Mouse (Mus musculus): ENCODE measurements at regions not wholly inside any gene's neighbourhood (a gene's known extent, or its start where the extent isn't known, plus 50 kb on each side); places are given as distances from the start of the nearest gene placed in this dataset.
"Not testable (repeated sequence)": the region's sequence is repeated elsewhere in the genome, so short reads cannot be mapped to it uniquely, and the experiment has no call there.

- no peak for DNase-seq
Measured at GRCm38 (mm10) chr16:73404509-73404908, 1007.1 kb downstream of the Robo2 start.

- DNase-seq, result no peak
Measured at GRCm38 (mm10) chr16:73404099-73404498, 1007.5 kb downstream of the Robo2 start.

- DNase-seq, result no peak
Measured at GRCm38 (mm10) chr16:73379056-73379455, 1032.6 kb downstream of the Robo2 start.

GRCm38 (mm10) chr16:73374608-73375165 lies 1036.9 kb downstream of the Robo2 start:
- DNase-seq, result no peak

- no peak for DNase-seq
Measured at GRCm38 (mm10) chr16:73368607-73369233, 1042.9 kb downstream of the Robo2 start.

- DNase-seq, result no peak
Measured at GRCm38 (mm10) chr16:73367926-73368325, 1043.7 kb downstream of the Robo2 start.

- peak; percentile 26 for DNase-seq
Measured at GRCm38 (mm10) chr16:73367226-73367840, 1044.3 kb downstream of the Robo2 start.

- DNase-seq, result no peak
Measured at GRCm38 (mm10) chr16:73350698-73351097, 1042.6 kb downstream of the Robo1 start.

GRCm38 (mm10) chr16:73343941-73344340 lies 1035.8 kb downstream of the Robo1 start:
- DNase-seq, result no peak

GRCm38 (mm10) chr16:73343531-73343930 lies 1035.4 kb downstream of the Robo1 start:
- no peak for DNase-seq

- DNase-seq, result no peak
Measured at GRCm38 (mm10) chr16:73317644-73318043, 1009.5 kb downstream of the Robo1 start.

- DNase-seq, result no peak
Measured at GRCm38 (mm10) chr16:73310096-73310495, 1002.0 kb downstream of the Robo1 start.

GRCm38 (mm10) chr16:73279951-73280350 lies 971.8 kb downstream of the Robo1 start:
- DNase-seq, result no peak

- DNase-seq, result no peak
Measured at GRCm38 (mm10) chr16:73259691-73260090, 951.6 kb downstream of the Robo1 start.

GRCm38 (mm10) chr16:73259283-73259682 lies 951.2 kb downstream of the Robo1 start:
- no peak for DNase-seq

GRCm38 (mm10) chr16:73245073-73245590 lies 937.0 kb downstream of the Robo1 start:
- no peak for DNase-seq

- DNase-seq, result no peak
Measured at GRCm38 (mm10) chr16:73230599-73230998, 922.5 kb downstream of the Robo1 start.

GRCm38 (mm10) chr16:73217555-73217954 lies 909.4 kb downstream of the Robo1 start:
- no peak for DNase-seq

- no peak for DNase-seq
Measured at GRCm38 (mm10) chr16:73203542-73203941, 895.4 kb downstream of the Robo1 start.

GRCm38 (mm10) chr16:73200991-73201390 lies 892.9 kb downstream of the Robo1 start:
- no peak for DNase-seq

GRCm38 (mm10) chr16:73182776-73183175 lies 874.7 kb downstream of the Robo1 start:
- DNase-seq, result no peak

GRCm38 (mm10) chr16:73182258-73182657 lies 874.2 kb downstream of the Robo1 start:
- DNase-seq, result no peak

GRCm38 (mm10) chr16:73155447-73155846 lies 847.3 kb downstream of the Robo1 start:
- no peak for DNase-seq

- DNase-seq, result not testable (repeated sequence)
Measured at GRCm38 (mm10) chr16:73127927-73128326, 819.8 kb downstream of the Robo1 start.
